Mouse (Mus musculus) stomach, postnatal 0 days (tissue): ENCODE results near the gene Trir. TPM values are rescaled to one million over a fixed set of nuclear protein-coding genes. Genes with fewer than 3 reads are reported as not detected.

Experiments used
- ATAC-seq: fragments of 200-750 bp; cut with Nextera tagmentation; 2 replicates; pipeline ENCODE4 v1.8.0; 2017; ENCODE audit not compliant: low FRiP score, low TSS enrichment
- DNase-seq: peaks from one replicate; pipeline ENCODE4 v3.0.0-alpha.2; 2016; ENCODE audit warnings: low spot score
- H3K27ac ChIP-seq: fragments of 300-500 bp; sonication (generic); replicated peaks from 2 replicates; pipeline ENCODE4 v1.5.1; 2014; ENCODE audit warnings: mild to moderate bottlenecking, control low read depth
- H3K27me3 ChIP-seq: fragments of 300-500 bp; sonication (generic); 2 replicates; pipeline ENCODE4 v1.6.1; 2014; ENCODE audit warnings: low read length; ENCODE audit not compliant: control insufficient read depth, insufficient read depth
- H3K36me3 ChIP-seq: fragments of 300-500 bp; sonication (generic); 2 replicates; pipeline ENCODE4 v1.6.1; 2014; ENCODE audit warnings: low read length, mixed read lengths; ENCODE audit not compliant: control insufficient read depth, insufficient read depth
- H3K4me1 ChIP-seq: fragments of 300-500 bp; sonication (generic); replicated peaks from 2 replicates; pipeline ENCODE4 v1.6.1; 2014; ENCODE audit warnings: antibody characterized with exemption; ENCODE audit not compliant: control insufficient read depth, insufficient read depth
- H3K4me2 ChIP-seq: fragments of 300-500 bp; sonication (generic); replicated peaks from 2 replicates; pipeline ENCODE4 v1.6.1; 2014; ENCODE audit warnings: low read depth, mild to moderate bottlenecking, control low read depth, moderate library complexity
- H3K4me3 ChIP-seq: fragments of 300-500 bp; sonication (generic); 2 replicates; pipeline ENCODE4 v1.5.1; 2014; ENCODE audit warnings: low read depth, low read length, control low read depth
- H3K9ac ChIP-seq: fragments of 300-500 bp; sonication (generic); 2 replicates; pipeline ENCODE4 v1.6.1; 2014; ENCODE audit warnings: mild to moderate bottlenecking, low read length, control low read depth, mixed read lengths
- H3K9me3 ChIP-seq: fragments of 300-500 bp; sonication (generic); 2 replicates; pipeline ENCODE4 v1.6.1; 2016; ENCODE audit warnings: low read length; ENCODE audit not compliant: control insufficient read depth
- CTCF ChIP-seq: IDR thresholded peaks from 2 replicates; pipeline ENCODE4 v1.5.1; 2016; ENCODE audit warnings: antibody characterized with exemption, low read depth, mild to moderate bottlenecking, moderate library complexity
- EP300 ChIP-seq: optimal IDR thresholded peaks from 2 replicates; pipeline ENCODE3; 2016; ENCODE audit warnings: antibody characterized with exemption
- WGBS: fragments of 180-500 bp; shearing (Covaris S2); extraction: QIAGEN DNeasy Blood & Tissue Kit; methylation state at CpG from one replicate; pipeline ENCODE4 v1.1.7; 2014; 5-methylcytosine and 5-hydroxymethylcytosine counted together
- polyA plus RNA-seq: library from polyadenylated mRNA; unstranded; fragments of >200 nt; fragmentation: Nextera tagmentation; extraction: Ambion mirVana; gene quantifications from 2 replicates; pipeline ENCODE4 v1.2.1, GENCODE M21; 2015

Trir gene
- polyA plus RNA-seq, 1 experiment from 2014 or later = 95.1 TPM

DNA sequence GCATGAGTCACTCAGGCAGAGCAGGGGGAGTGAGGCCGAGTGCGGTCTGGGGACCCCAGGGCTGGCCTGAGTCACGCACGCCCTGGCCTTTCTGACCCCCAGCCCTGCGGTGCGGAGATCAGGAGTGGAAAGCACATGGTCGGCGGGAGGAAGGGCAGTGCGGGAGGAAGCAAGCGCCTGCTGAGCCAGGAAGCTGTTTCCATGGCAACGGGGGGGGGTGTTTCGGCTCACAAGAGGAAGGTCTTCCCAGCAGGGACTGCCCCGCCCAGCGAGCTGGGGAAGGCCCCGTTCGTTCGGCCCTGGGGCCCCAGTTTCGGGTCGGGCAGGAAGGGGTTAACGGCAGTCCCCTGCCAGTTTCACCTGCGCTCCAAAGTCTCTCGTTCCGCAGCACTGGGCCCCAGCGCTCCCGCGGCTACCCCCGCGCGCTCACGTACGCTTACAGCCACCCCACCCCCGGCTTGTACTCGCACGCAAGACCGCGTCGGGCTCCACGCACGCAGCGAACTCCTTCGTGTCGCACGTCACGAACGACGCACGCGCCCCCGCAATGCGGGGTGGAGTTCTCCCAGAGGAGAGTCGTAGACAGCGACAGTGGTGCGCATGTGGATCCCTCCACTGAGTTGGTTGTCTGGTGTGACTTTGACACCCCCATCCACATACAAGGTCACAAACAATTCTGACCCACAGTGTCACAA is 40.8 kb upstream of the Trir start:
- H3K9ac ChIP-seq = peak overlapping the region; percentile 70
- ATAC-seq (peak; percentile 6), DNase-seq (peak; percentile 92)
- H3K4me1 ChIP-seq = peaks cover 21% of the 10 kb centered on the region
- under 1% methylated on average over 53 of the region's 53 CpGs for WGBS
- H3K4me2 ChIP-seq = peak overlapping the region; percentile 98
- no peaks in the 10 kb centered on the region for H3K36me3 ChIP-seq
- peak overlapping the region; percentile 98 for H3K27ac ChIP-seq
- H3K27me3 ChIP-seq = no peaks in the 10 kb centered on the region
- H3K4me3 ChIP-seq = peak overlapping the region; percentile 50
- peak; percentile 41 for TF ChIP-seq EP300
- peak; percentile 8; the same call in 1 of the 2 replicates for TF ChIP-seq CTCF
- H3K9me3 ChIP-seq = no peaks in the 10 kb centered on the region

GRCm38 (mm10) chr8:84986379-84986945 is 40.2 kb upstream of the Trir start:
- Histone ChIP-seq H3K4me2 (peak overlapping the region; percentile 98), H3K4me3 (peak overlapping the region; percentile 50; the same call in 1 of the 2 replicates), H3K9ac (peak overlapping the region; percentile 70), H3K27me3 (no peaks in the 10 kb centered on the region), H3K4me1 (peaks cover 21% of the 10 kb centered on the region), H3K36me3 (no peaks in the 10 kb centered on the region), H3K27ac (peak overlapping the region; percentile 98), H3K9me3 (no peaks in the 10 kb centered on the region)
- no peak for DNase-seq
- no peak for ATAC-seq
- TF ChIP-seq CTCF (no peak), EP300 (no peak)
- 30% methylated on average over 8 of the region's 8 CpGs for WGBS

DNA sequence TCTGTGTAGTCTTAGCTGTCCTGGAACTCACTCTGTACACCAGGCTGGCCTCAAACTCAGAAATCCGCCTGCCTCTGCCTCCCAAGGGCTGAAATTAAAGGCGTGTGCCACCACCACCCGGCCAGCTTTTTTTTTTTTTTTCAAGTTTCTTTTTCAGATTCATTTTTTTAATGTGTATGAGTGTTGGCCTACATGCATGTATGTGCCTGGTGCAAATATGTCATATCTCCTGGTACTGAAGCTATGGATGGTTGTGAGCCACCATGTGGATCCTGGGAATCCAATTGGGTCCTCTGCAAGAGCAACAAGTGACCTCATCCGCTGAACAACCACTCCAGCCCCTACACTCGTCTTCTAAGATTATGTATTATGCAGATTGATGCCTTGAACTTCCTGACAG is 39.2 kb upstream of the Trir start:
- no peak overlapping the region for H3K9ac ChIP-seq
- TF ChIP-seq EP300 = no peak
- TF ChIP-seq CTCF = no peak
- H3K36me3 ChIP-seq = no peaks in the 10 kb centered on the region
- 71% methylated on average over 5 of the region's 5 CpGs for WGBS
- no peak overlapping the region for H3K4me3 ChIP-seq
- peaks cover 13% of the 10 kb centered on the region for H3K4me1 ChIP-seq
- no peaks in the 10 kb centered on the region for H3K27me3 ChIP-seq
- no peak overlapping the region for H3K4me2 ChIP-seq
- DNase-seq (no peak), ATAC-seq (no peak)
- no peaks in the 10 kb centered on the region for H3K9me3 ChIP-seq
- no peak overlapping the region for H3K27ac ChIP-seq

- WGBS = 57% methylated on average over 2 of the region's 2 CpGs
- Histone ChIP-seq H3K27ac (no peak overlapping the region), H3K27me3 (no peaks in the 10 kb centered on the region), H3K4me3 (no peak overlapping the region), H3K4me1 (peaks cover 11% of the 10 kb centered on the region), H3K4me2 (no peak overlapping the region), H3K9ac (no peak overlapping the region), H3K9me3 (no peaks in the 10 kb centered on the region), H3K36me3 (no peaks in the 10 kb centered on the region)
- no peak for DNase-seq
- no peak for ATAC-seq
- no peak for TF ChIP-seq EP300
- no peak for TF ChIP-seq CTCF
These were observed 38.7 kb upstream of the Trir start for GRCm38 (mm10) chr8:84987903-84988302.

- Histone ChIP-seq H3K9ac (peak overlapping the region; percentile 23; the same call in 1 of the 2 replicates), H3K9me3 (no peaks in the 10 kb centered on the region), H3K4me2 (peak overlapping the region; percentile 92), H3K4me3 (peak overlapping the region; percentile 58; the same call in 1 of the 2 replicates), H3K36me3 (no peaks in the 10 kb centered on the region), H3K27ac (peak overlapping the region; percentile 90), H3K4me1 (peaks cover 11% of the 10 kb centered on the region), H3K27me3 (no peaks in the 10 kb centered on the region)
- no peak for ATAC-seq
- WGBS = 8% methylated on average over 15 of the region's 15 CpGs
- TF ChIP-seq EP300 = peak; percentile 2
- TF ChIP-seq CTCF = no peak
- peak; percentile 72 for DNase-seq
These were observed 37.3 kb upstream of the Trir start for GRCm38 (mm10) chr8:84989311-84989731.

DNA sequence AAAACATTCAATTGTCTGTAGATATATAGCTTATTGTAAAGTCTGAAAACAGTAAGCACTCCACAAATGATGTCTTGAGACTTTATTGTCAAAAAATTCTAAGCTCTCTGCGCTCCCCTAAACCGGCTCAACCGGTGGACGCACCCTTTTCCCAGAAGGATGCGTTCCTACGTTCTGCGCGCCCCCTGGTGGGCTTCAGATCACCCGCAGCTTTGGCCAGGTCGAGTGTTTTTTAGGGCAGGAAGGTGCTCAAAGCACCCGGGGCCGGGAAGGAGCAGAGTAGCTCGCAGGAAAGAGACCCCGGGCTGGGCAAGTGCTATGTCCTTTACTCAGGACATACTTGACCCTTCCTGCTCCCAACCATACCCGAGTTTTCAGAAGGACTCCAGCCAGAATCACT is 36.8 kb upstream of the Trir start:
- no peaks in the 10 kb centered on the region for H3K36me3 ChIP-seq
- DNase-seq = peak; percentile 95
- H3K27ac ChIP-seq = peak overlapping the region; percentile 90
- under 1% methylated on average over 15 of the region's 15 CpGs for WGBS
- no peaks in the 10 kb centered on the region for H3K9me3 ChIP-seq
- H3K4me2 ChIP-seq = peak overlapping the region; percentile 92
- peaks cover 11% of the 10 kb centered on the region for H3K4me1 ChIP-seq
- H3K27me3 ChIP-seq = no peaks in the 10 kb centered on the region
- TF ChIP-seq EP300 = peak; percentile 37
- TF ChIP-seq CTCF = peak; percentile 88
- peak overlapping the region; percentile 58 for H3K4me3 ChIP-seq
- peak overlapping the region; percentile 70 for H3K9ac ChIP-seq
- ATAC-seq = peak; percentile 64
